8 mouse cellular contexts compared by ENCODE assay signal in genomic region chr9:64736639-64737405, GRCm38 (mm10). TPM values are rescaled to one million over a fixed set of nuclear protein-coding genes. Genes with fewer than 3 reads are reported as not detected.
DNase-seq lines count a peak whose midpoint lies in the region; ATAC-seq and TF ChIP-seq lines count a peak whose summit lies in the region.

No protein-coding gene starts in this region.

- peak; percentile 53 for DNase-seq in layer of hippocampus, adult 11-12 months (ENCODE audit: low spot score)
- DNase-seq in layer of hippocampus, adult 9-10 months (ENCODE audit: low spot score) = no peak
- DNase-seq in embryo, embryonic 11.5 days (ENCODE audit: low read depth, low spot score) = peak; percentile 41
- peak; percentile 55 for DNase-seq in gastrocnemius, postnatal 25 days
- peak; percentile 83 for DNase-seq in intestine, embryonic 14.5 days (ENCODE audit: low spot score)
- peak; percentile 48 to 51 for DNase-seq in left cerebral cortex, postnatal 36 days (ENCODE audit: low spot score in 2 of 2)
- peak; percentile 74 for DNase-seq in mesoderm, embryonic 11.5 days (ENCODE audit: low read depth, low spot score)

- no peaks in the 10 kb centered on the region for H3K27me3 ChIP-seq in intestine, embryonic 14.5 days (replicated peaks; ENCODE audit: control insufficient read depth, insufficient read depth, low read length)
- H3K27me3 ChIP-seq in small intestine, adult 2 months (ENCODE audit: control insufficient read depth, insufficient read depth, low read length) = no peaks in the 10 kb centered on the region

- intact Hi-C loops in left cerebral cortex, postnatal 36 days (cut with DNase I) = loop anchor here (2.0 kb wide), 2 partner anchors 74 to 396 kb away; partner anchors contain the start of genes Dennd4a and Dis3l

- WGBS in intestine, embryonic 14.5 days = under 1% methylated on average over 31 of the region's 35 CpGs
- under 1% methylated on average over 35 of the region's 35 CpGs for WGBS in small intestine, adult 2 months

- ATAC-seq in intestine, embryonic 14.5 days (replicated peaks; ENCODE audit: low FRiP score, low TSS enrichment, low read depth) = peak; percentile 81

- H3K9me3 ChIP-seq in intestine, embryonic 14.5 days (ENCODE audit: control insufficient read depth, low read length) = no peaks in the 10 kb centered on the region

- H3K36me3 ChIP-seq in intestine, embryonic 14.5 days (ENCODE audit: control insufficient read depth, insufficient read depth, low read length) = no peaks in the 10 kb centered on the region
- no peaks in the 10 kb centered on the region for H3K36me3 ChIP-seq in small intestine, adult 2 months (ENCODE audit: control insufficient read depth, insufficient read depth, low read length)

- peak overlapping the region; percentile 95 for H3K4me3 ChIP-seq in intestine, embryonic 14.5 days (ENCODE audit: low read depth, low read length)
- peak overlapping the region; percentile 97 for H3K4me3 ChIP-seq in small intestine, adult 2 months (ENCODE audit: low read depth, low read length)

- peak overlapping the region; percentile 85 for H3K27ac ChIP-seq in intestine, embryonic 14.5 days (ENCODE audit: low read depth)
- peak overlapping the region; percentile 85 for H3K27ac ChIP-seq in small intestine, adult 2 months (ENCODE audit: insufficient read depth, low read depth, low read length)

- peak; percentile 33; the same call in 1 of the 2 replicates for TF ChIP-seq POLR2A in small intestine, adult 2 months (IDR thresholded peaks at IDR 0.05; ENCODE audit: low read depth, low read length)

- H3K4me1 ChIP-seq in intestine, embryonic 14.5 days (replicated peaks; ENCODE audit: control insufficient read depth, insufficient read depth, low read length) = peaks cover 6% of the 10 kb centered on the region; the same call in 1 of the 2 replicates
- no peaks in the 10 kb centered on the region; the same call in 1 of the 2 replicates for H3K4me1 ChIP-seq in small intestine, adult 2 months (ENCODE audit: control insufficient read depth, insufficient read depth, insufficient read length, low read length)

- peak overlapping the region; percentile 64 for H3K4me2 ChIP-seq in intestine, embryonic 14.5 days (ENCODE audit: low read length)

- H3K9ac ChIP-seq in intestine, embryonic 14.5 days (ENCODE audit: low read length) = peak overlapping the region; percentile 73

- TF ChIP-seq CTCF in small intestine, adult 2 months (IDR thresholded peaks at IDR 0.05; ENCODE audit: extremely low read depth, insufficient read length, insufficient replicate concordance, low read depth, low read length) = peak; percentile 14; the same call in 1 of the 2 replicates

RNA-seq across cellular contexts. Expression of gene Rab11a, which starts 0.7 kb away (rescaled TPM):
- total RNA-seq in gastrocnemius, postnatal 25 days (2021) = 100 to 1,000 TPM in 1 of 2 experiments, 10 to 100 TPM in 1; 91.4 to 118 TPM
- polyA plus RNA-seq in intestine, embryonic 14.5 days (2014; fragmentation: Nextera tagmentation; extraction: Ambion mirVana) = 376 and 391 TPM in 2 replicates
- 100 to 1,000 TPM; 216 to 234 TPM for total RNA-seq in left cerebral cortex, postnatal 36 days (2021)
- 36.8 and 74.3 TPM in 2 replicates for polyA plus RNA-seq in small intestine, adult 2 months (2012; rRNA removed)
